In the genomic region with DNA sequence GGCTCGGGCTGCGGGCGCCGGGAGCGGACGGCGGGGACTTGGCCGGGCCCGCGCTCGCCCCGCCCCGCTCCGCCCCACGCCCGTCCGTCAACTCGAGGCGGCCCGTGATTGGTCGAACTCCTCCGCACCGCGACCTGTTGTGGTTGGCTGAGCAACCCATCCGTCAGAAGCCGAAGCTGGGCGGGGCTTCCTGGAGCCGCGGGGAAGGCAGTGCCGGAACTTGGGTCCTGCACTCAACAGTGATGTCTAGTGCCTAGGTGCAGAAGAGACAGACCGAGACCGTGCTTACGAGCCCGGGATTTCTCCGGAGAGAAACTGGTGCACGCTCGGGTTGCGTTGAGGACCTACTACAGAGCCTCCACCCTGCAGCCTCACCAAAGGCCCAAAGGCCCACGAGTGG, we compare ENCODE assay signal across 8 mouse cellular contexts. TPM values are rescaled to one million over a fixed set of nuclear protein-coding genes. Genes with fewer than 3 reads are reported as not detected.
A peak's percentile ranks its signal among the peaks of the same experiment; 100 is the strongest.
DNase-seq lines count a peak whose midpoint lies in the region; ATAC-seq and TF ChIP-seq lines count a peak whose summit lies in the region.

A gene (minus strand): TSS at position 58 of the 400 bp plus-strand sequence.
A gene (plus strand): TSS at position 210 of the 400 bp plus-strand sequence.

- peak within 1 kb of the TSS; percentile 97 for H3K4me3 ChIP-seq in hindbrain, embryonic 14.5 days (replicated peaks; ENCODE audit: low read length)

- H3K4me1 ChIP-seq in hindbrain, embryonic 14.5 days (replicated peaks; ENCODE audit: control insufficient read depth, insufficient read depth, low read length): peaks cover 21% of the 10 kb centered on the region

- H3K9me3 ChIP-seq in hindbrain, embryonic 14.5 days (ENCODE audit: control insufficient read depth, low read length): no peaks in the 10 kb centered on the region

- no peaks in the 10 kb centered on the region for H3K27me3 ChIP-seq in Patski
- no peaks in the 10 kb centered on the region for H3K27me3 ChIP-seq in hindbrain, embryonic 14.5 days (ENCODE audit: control insufficient read depth, insufficient read depth, low read length)

- in situ Hi-C loops in Patski (cut with MboI; ENCODE audit: low pct_unique_long_range_greater_than_20kb): no loop called here

- H3K27ac ChIP-seq in hindbrain, embryonic 14.5 days: peak within 1 kb of the TSS; percentile 82

- under 1% methylated on average over 30 of the region's 39 CpGs for WGBS in hindbrain, embryonic 14.5 days

- peak within 1 kb of the TSS; percentile 97 for H3K9ac ChIP-seq in hindbrain, embryonic 14.5 days

- POLR2A ChIA-PET in Patski (lab: Charles Lee): interaction anchor here (0.6 to 3.1 kb wide), 7 partner anchors 17 to 709 kb away, joined by 3 to 14 read pairs (median 4); a partner anchor contains a TSS

- peak; percentile 90 for ATAC-seq in Patski
- ATAC-seq in hindbrain, embryonic 14.5 days (ENCODE audit: low FRiP score): peak; percentile 95

- TF ChIP-seq CTCF in Patski (IDR thresholded peaks at IDR 0.05): no peak

- CTCF ChIA-PET in Patski (lab: Charles Lee): no interaction called here

- H3K4me2 ChIP-seq in hindbrain, embryonic 14.5 days (replicated peaks): peak within 1 kb of the TSS; percentile 97

- H3K36me3 ChIP-seq in hindbrain, embryonic 14.5 days (replicated peaks; ENCODE audit: control insufficient read depth, insufficient read depth): peaks cover 34% of the 10 kb centered on the region

- peak; percentile 86 for DNase-seq in Patski (ENCODE audit: low read depth, low spot score)
- peak; percentile 99 for DNase-seq in cerebellum, postnatal 14 days
- peak; percentile 94 to 97 for DNase-seq in frontal cortex, postnatal 25 days (ENCODE audit: low spot score in 2 of 2)
- peak; percentile 98 for DNase-seq in hindbrain, embryonic 14.5 days (ENCODE audit: low spot score)
- peak; percentile 97 for DNase-seq in layer of hippocampus, postnatal 36 days
- peak; percentile 98 for DNase-seq in lung, postnatal 36 days
- DNase-seq in retina, postnatal 1 day: peak; percentile 98
- peak; percentile 97 to 98 for DNase-seq in urinary bladder, adult 18-20 months (ENCODE audit: low spot score in 2 of 2)

RNA-seq across cellular contexts. Expression of the first gene that starts in this region (rescaled TPM):
- 80.1 TPM for polyA plus RNA-seq in Patski (2021)
- 168 and 187 TPM in 2 replicates for polyA plus RNA-seq in hindbrain, embryonic 14.5 days (2014; fragmentation: Nextera tagmentation; extraction: Ambion mirVana)
- total RNA-seq in layer of hippocampus, postnatal 36 days (2021): 100 to 1,000 TPM; 209 to 213 TPM

RNA-seq across cellular contexts. Expression of the second gene that starts in this region (rescaled TPM):
- polyA plus RNA-seq in Patski (2021): 13.7 TPM
- polyA plus RNA-seq in hindbrain, embryonic 14.5 days (2014; fragmentation: Nextera tagmentation; extraction: Ambion mirVana): 6.6 and 7.6 TPM in 2 replicates
- 1 to 10 TPM; 4.5 to 5.9 TPM for total RNA-seq in layer of hippocampus, postnatal 36 days (2021)

Comparison
In these comparisons a context has a peak if more than half of its experiments do, and no peak if none do; other contexts are left out.
1. Peak in every context shown above with its lines: DNase-seq, ATAC-seq, H3K4me3 ChIP-seq and H3K27ac ChIP-seq.